Mouse (Mus musculus) intestine, postnatal 0 days (tissue): Measurements from ENCODE around the gene Majin. TPM values are rescaled to one million over a fixed set of nuclear protein-coding genes. Genes with fewer than 3 reads are reported as not detected.

Source experiments
- ATAC-seq: fragments of 200-750 bp; cut with Nextera tagmentation; 2 replicates; pipeline ENCODE4 v1.8.0; 2017; ENCODE audit warnings: mild to moderate bottlenecking, moderate TSS enrichment, moderate library complexity
- H3K27ac ChIP-seq: fragments of 300-500 bp; sonication (generic); 2 replicates; pipeline ENCODE4 v1.5.1; 2014; ENCODE audit warnings: mild to moderate bottlenecking, low read depth, low read length, moderate library complexity
- H3K27me3 ChIP-seq: fragments of 300-500 bp; sonication (generic); replicated peaks from 2 replicates; pipeline ENCODE4 v1.6.1; 2014; ENCODE audit warnings: low read length, mixed read lengths; ENCODE audit not compliant: control insufficient read depth, insufficient read depth
- H3K36me3 ChIP-seq: fragments of 300-500 bp; sonication (generic); 2 replicates; pipeline ENCODE4 v1.6.1; 2014; ENCODE audit warnings: mild to moderate bottlenecking, moderate library complexity; ENCODE audit not compliant: control insufficient read depth, insufficient read depth
- H3K4me1 ChIP-seq: fragments of 300-500 bp; sonication (generic); replicated peaks from 2 replicates; pipeline ENCODE4 v1.6.1; 2014; ENCODE audit warnings: antibody characterized with exemption, low read length, mixed read lengths; ENCODE audit not compliant: control insufficient read depth, insufficient read depth
- H3K4me2 ChIP-seq: fragments of 300-500 bp; sonication (generic); replicated peaks from 2 replicates; pipeline ENCODE4 v1.6.1; 2014; ENCODE audit warnings: low read depth, mild to moderate bottlenecking, moderate library complexity
- H3K4me3 ChIP-seq: fragments of 300-500 bp; sonication (generic); 2 replicates; pipeline ENCODE4 v1.5.1; 2014; ENCODE audit warnings: low read depth, low read length
- H3K9ac ChIP-seq: fragments of 300-500 bp; sonication (generic); 2 replicates; pipeline ENCODE4 v1.6.1; 2014; ENCODE audit warnings: mild to moderate bottlenecking, low read depth, low read length
- H3K9me3 ChIP-seq: fragments of 300-500 bp; sonication (generic); 2 replicates; pipeline ENCODE4 v1.6.1; 2016; ENCODE audit warnings: mixed run types; ENCODE audit not compliant: control insufficient read depth
- CTCF ChIP-seq: sonication (generic); IDR thresholded peaks from 2 replicates; pipeline ENCODE4 v1.5.1; 2016; ENCODE audit warnings: low read depth, mild to moderate bottlenecking, control low read depth, antibody characterized with exemption, moderate library complexity
- WGBS: fragments of 180-500 bp; shearing (Covaris S2); extraction: QIAGEN DNeasy Blood & Tissue Kit; methylation state at CpG from one replicate; pipeline ENCODE4 v1.1.7; 2014; 5-methylcytosine and 5-hydroxymethylcytosine counted together
- polyA plus RNA-seq: library from polyadenylated mRNA; unstranded; fragments of >200 nt; fragmentation: Nextera tagmentation; extraction: Ambion mirVana; gene quantifications from 2 replicates; pipeline ENCODE4 v1.2.1, GENCODE M21; 2015

Gene Majin
- polyA plus RNA-seq, 1 experiment from 2014 or later, result not detected

- 64% methylated on average over 5 of the region's 5 CpGs for WGBS
- ATAC-seq, result no peak
- Histone ChIP-seq H3K4me3 (no peak overlapping the region), H3K4me2 (no peak overlapping the region), H3K9ac (no peak overlapping the region), H3K27me3 (no peaks in the 10 kb centered on the region), H3K27ac (no peak overlapping the region), H3K4me1 (0 out of 2 replicates have a peak, but pooled peaks cover 3% of the 10 kb centered on the region), H3K36me3 (no peaks in the 10 kb centered on the region), H3K9me3 (no peaks in the 10 kb centered on the region)
- peak; percentile 42 for TF ChIP-seq CTCF
These were observed 39.3 kb upstream of the Majin start for GRCm38 (mm10) chr19:6144842-6145241.

GRCm38 (mm10) chr19:6155174-6155573, 29.0 kb upstream of the Majin start:
- Histone ChIP-seq H3K27ac (no peak overlapping the region), H3K27me3 (no peaks in the 10 kb centered on the region), H3K4me3 (no peak overlapping the region), H3K4me1 (no peaks in the 10 kb centered on the region), H3K9me3 (no peaks in the 10 kb centered on the region), H3K4me2 (no peak overlapping the region), H3K36me3 (no peaks in the 10 kb centered on the region), H3K9ac (no peak overlapping the region)
- no peak for ATAC-seq
- TF ChIP-seq CTCF, result no peak
- WGBS, result 84% methylated on average over 9 of the region's 9 CpGs

- no peaks in the 10 kb centered on the region for H3K27me3 ChIP-seq
- no peak overlapping the region for H3K4me2 ChIP-seq
- peak; percentile 54 for TF ChIP-seq CTCF
- H3K4me1 ChIP-seq, result no peaks in the 10 kb centered on the region
- WGBS, result 65% methylated on average over 8 of the region's 8 CpGs
- H3K9ac ChIP-seq, result no peak overlapping the region
- H3K4me3 ChIP-seq, result no peak overlapping the region
- no peaks in the 10 kb centered on the region for H3K9me3 ChIP-seq
- no peaks in the 10 kb centered on the region for H3K36me3 ChIP-seq
- H3K27ac ChIP-seq, result no peak overlapping the region
- ATAC-seq, result no peak
These were observed 27.8 kb upstream of the Majin start for GRCm38 (mm10) chr19:6156372-6156771.

- Histone ChIP-seq H3K4me1 (no peaks in the 10 kb centered on the region), H3K36me3 (no peaks in the 10 kb centered on the region), H3K9ac (no peak overlapping the region), H3K9me3 (no peaks in the 10 kb centered on the region), H3K4me2 (no peak overlapping the region), H3K27ac (no peak overlapping the region), H3K27me3 (no peaks in the 10 kb centered on the region), H3K4me3 (no peak overlapping the region)
- WGBS, result 60% methylated on average over 6 of the region's 6 CpGs
- no peak for TF ChIP-seq CTCF
- no peak for ATAC-seq
These were observed 27.0 kb upstream of the Majin start for GRCm38 (mm10) chr19:6157220-6157619.

- no peak overlapping the region for H3K27ac ChIP-seq
- 17% methylated on average over 10 of the region's 10 CpGs for WGBS
- no peak overlapping the region for H3K4me3 ChIP-seq
- H3K9me3 ChIP-seq, result no peaks in the 10 kb centered on the region
- H3K27me3 ChIP-seq, result no peaks in the 10 kb centered on the region
- no peak overlapping the region for H3K9ac ChIP-seq
- peaks cover 11% of the 10 kb centered on the region; the same call in 1 of the 2 replicates for H3K4me1 ChIP-seq
- peak; percentile 55 for ATAC-seq
- H3K4me2 ChIP-seq, result peak overlapping the region; percentile 46
- no peaks in the 10 kb centered on the region for H3K36me3 ChIP-seq
- no peak for TF ChIP-seq CTCF
These were observed 20.2 kb upstream of the Majin start for GRCm38 (mm10) chr19:6163872-6164547.

GRCm38 (mm10) chr19:6166750-6167149, 17.4 kb upstream of the Majin start:
- H3K27ac ChIP-seq, result no peak overlapping the region
- H3K4me3 ChIP-seq, result no peak overlapping the region
- no peak for ATAC-seq
- no peaks in the 10 kb centered on the region for H3K9me3 ChIP-seq
- H3K4me2 ChIP-seq, result no peak overlapping the region
- no peak overlapping the region for H3K9ac ChIP-seq
- no peaks in the 10 kb centered on the region for H3K27me3 ChIP-seq
- WGBS, result 79% methylated on average over 4 of the region's 4 CpGs
- peaks cover 11% of the 10 kb centered on the region; the same call in 1 of the 2 replicates for H3K4me1 ChIP-seq
- peak; percentile 27 for TF ChIP-seq CTCF
- H3K36me3 ChIP-seq, result no peaks in the 10 kb centered on the region
